Mouse (Mus musculus) layer of hippocampus, adult 9-10 months (tissue): ENCODE data around the gene B230219D22Rik.

ENCODE experiments used
- DNase-seq: peaks from one replicate; pipeline ENCODE4 v3.0.0; 2022; ENCODE audit warnings: low spot score

The B230219D22Rik gene

DNA sequence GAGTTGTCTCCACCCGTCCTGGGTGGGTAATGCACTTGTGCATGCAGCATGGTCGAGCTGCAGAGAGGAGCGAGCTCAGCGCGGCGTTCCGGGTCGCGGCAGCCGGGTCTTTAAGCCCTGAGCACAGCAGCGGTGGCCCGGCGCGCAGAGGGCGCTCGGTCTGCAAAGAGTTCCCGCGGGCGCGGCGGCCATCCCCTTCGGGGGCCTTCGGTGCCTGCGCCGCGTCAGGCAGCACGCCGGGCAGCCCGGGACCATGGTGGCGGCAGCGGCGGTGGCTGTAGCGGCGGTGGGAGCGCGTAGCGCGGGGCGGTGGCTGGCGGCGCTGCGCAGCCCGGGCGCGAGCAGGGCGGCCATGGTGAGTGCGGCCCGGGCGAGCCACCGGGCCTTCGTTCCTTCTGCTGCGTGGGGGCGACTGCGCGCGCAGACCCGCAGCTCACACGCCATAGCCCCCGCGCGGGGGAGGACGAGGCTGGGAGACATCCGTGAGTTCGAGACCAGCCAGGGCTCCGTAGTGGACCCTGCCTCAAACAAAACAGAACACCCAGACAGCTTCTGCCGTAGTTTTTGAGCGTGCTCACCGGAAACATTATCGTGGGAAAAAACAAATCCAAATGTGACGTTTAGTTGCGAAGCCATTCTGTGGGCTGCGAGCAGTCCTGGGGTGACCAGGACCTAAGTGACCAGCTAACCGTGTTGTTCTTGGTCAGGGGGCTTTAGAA, 34.4 kb downstream of the B230219D22Rik start, which contains the start of gene Pcbd2:
Gene Pcbd2, plus strand, starts transcription at position 249 of the 719 bp plus-strand sequence.
- peak; percentile 27 for DNase-seq

GRCm38 (mm10) chr13:55727839-55728238, 34.9 kb downstream of the B230219D22Rik start:
- DNase-seq = peak; percentile 29

DNA sequence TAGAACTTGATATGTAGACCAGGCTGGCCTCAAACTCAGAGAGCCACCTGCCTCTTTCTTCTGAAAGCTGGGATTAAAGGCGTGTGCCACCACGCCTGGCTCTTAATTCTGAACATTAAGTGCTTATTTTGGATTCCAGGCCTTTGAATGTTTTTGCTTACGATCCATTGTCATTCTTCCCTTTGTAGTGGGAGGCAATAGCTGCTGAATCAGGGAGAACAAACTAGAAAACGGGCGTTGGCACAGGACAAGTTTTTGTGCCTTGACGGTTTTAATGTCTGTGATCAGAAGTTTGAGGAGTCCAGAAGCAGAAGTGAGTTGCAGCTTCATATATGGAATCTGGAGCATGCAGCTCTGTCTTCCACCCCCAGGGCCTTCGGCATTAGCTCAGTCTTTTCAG, 37.8 kb downstream of the B230219D22Rik start:
- DNase-seq = no peak

- DNase-seq = no peak
Measured at GRCm38 (mm10) chr13:55732121-55732520, 39.2 kb downstream of the B230219D22Rik start.

GRCm38 (mm10) chr13:55733628-55734502, 40.9 kb downstream of the B230219D22Rik start:
- no peak for DNase-seq

DNA sequence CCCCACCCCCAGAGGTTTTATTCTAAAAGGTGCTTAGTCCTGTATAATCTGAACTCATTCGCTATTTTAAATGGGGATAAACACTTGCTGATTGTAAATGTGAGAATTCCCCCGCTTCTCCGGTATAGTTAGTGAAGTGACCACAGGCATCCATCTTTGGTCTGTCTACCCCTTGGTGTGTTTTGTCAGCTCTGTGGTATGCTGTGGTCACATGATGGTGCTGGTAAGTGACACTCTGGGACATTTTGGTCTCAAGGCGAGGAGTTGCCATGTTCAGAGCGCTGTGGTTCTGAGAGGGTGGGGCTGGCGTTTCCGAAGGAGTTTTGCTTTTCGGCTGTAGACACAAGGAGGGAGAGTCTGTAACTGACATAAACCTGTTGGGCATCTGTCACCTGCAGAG, 45.0 kb downstream of the B230219D22Rik start:
- no peak for DNase-seq

GRCm38 (mm10) chr13:55742306-55742705, 49.4 kb downstream of the B230219D22Rik start:
- no peak for DNase-seq
